Mouse (Mus musculus): ENCODE measurements around the gene Kcnj11. TPM values are rescaled to one million over a fixed set of nuclear protein-coding genes. Genes with fewer than 3 reads are reported as not detected.

Gene Kcnj11
- polyA plus RNA-seq, 1 experiment from 2014 or later, result 2.8 TPM

DNA sequence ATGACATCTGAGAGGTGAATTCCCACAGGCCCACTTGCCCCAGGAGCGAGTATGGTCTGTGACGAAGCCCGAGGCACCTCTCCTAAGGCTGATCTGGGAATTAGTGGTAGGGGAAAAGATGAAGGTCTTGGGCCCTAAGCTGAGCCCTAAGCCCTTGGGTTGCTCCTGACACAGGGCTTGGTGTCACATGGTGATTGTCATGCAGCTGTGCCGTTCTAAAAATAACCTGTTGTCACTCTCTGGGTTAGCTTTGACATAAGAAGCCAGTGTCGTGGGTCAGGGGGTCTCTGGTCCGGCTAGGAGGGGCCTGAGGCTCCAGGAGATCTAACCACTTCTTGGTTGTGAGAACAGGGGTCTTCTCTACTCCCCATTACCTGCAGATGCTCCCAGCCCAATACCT lies 11.4 kb upstream of the Kcnj11 start:
- Histone ChIP-seq H3K27ac (ENCODE audit: low read length) (no peak overlapping the region), H3K27me3 (ENCODE audit: control insufficient read depth, insufficient read depth, low read depth, low read length) (no peaks in the 10 kb centered on the region; the same call in 1 of the 2 replicates), H3K36me3 (ENCODE audit: control insufficient read depth, insufficient read depth, low read length) (no peaks in the 10 kb centered on the region), H3K4me2 (ENCODE audit: low read length) (no peak overlapping the region), H3K9me3 (replicated peaks; ENCODE audit: control insufficient read depth, low read length, poor library complexity, severe bottlenecking) (no peaks in the 10 kb centered on the region), H3K4me3 (ENCODE audit: low read depth, low read length) (no peak overlapping the region), H3K9ac (ENCODE audit: low read depth, low read length) (no peak overlapping the region), H3K4me1 (ENCODE audit: control insufficient read depth, insufficient read depth, low read length) (peaks cover 9% of the 10 kb centered on the region)
- WGBS, result 78% methylated on average over 6 of the region's 6 CpGs
- no peak for ATAC-seq

DNA sequence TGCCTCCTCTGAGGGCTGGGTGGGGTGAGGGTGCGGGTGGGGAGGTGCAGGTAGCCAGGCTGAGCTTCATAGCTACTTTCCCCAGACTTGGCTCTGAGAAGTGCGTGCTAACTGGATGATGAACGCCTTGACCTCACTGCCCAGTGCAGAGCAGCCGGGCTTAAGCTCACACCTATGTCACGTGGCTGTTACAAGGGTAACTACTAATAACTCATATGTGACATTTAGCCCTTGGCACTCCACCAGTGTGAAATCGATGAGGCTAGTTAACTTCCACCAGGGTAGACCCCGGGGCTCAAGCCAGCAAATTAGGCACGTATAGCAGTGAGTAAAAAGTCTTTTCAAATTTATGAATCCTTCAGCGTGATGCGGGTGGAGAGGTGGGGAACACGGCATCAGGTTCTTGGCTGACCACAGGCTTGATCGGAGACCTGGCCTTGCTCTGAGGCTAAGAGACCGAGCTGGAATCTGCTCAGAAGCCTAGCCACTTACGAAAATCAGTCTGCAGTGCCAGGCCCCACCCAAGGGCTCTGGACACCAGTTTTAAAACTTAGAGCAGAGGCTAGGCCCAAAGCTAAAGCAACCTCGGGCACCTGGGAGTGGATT lies 10.8 kb upstream of the Kcnj11 start:
- Histone ChIP-seq H3K27ac (ENCODE audit: low read length) (no peak overlapping the region), H3K27me3 (ENCODE audit: control insufficient read depth, insufficient read depth, low read depth, low read length) (no peaks in the 10 kb centered on the region; the same call in 1 of the 2 replicates), H3K9me3 (replicated peaks; ENCODE audit: control insufficient read depth, low read length, poor library complexity, severe bottlenecking) (no peaks in the 10 kb centered on the region), H3K4me3 (ENCODE audit: low read depth, low read length) (no peak overlapping the region), H3K4me2 (ENCODE audit: low read length) (no peak overlapping the region), H3K4me1 (ENCODE audit: control insufficient read depth, insufficient read depth, low read length) (peaks cover 7% of the 10 kb centered on the region), H3K9ac (ENCODE audit: low read depth, low read length) (no peak overlapping the region), H3K36me3 (ENCODE audit: control insufficient read depth, insufficient read depth, low read length) (no peaks in the 10 kb centered on the region)
- 88% methylated on average over 15 of the region's 15 CpGs for whole genome bisulfite sequencing
- no peak for ATAC-seq

DNA sequence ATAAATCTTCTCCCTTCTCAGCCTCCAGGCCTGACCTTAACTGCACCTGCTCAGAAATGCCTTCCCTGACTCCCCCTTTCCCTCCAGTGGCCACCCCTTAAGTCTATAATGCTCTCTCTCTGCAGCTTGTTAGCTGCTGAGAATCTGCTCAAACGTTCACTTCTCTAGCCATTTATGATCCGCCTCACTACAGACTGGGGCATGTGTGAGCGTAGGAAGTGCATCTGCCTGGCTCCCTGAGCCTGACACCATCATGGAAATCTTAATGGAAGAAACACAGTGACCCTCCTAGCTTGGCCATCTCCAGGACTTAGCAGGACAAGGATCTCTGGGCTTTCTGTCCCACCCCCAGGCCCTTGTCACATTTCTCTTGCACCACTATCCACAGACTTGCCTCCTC lies 9.5 kb upstream of the Kcnj11 start:
- ATAC-seq, result no peak
- Histone ChIP-seq H3K9ac (ENCODE audit: low read depth, low read length) (no peak overlapping the region), H3K36me3 (ENCODE audit: control insufficient read depth, insufficient read depth, low read length) (no peaks in the 10 kb centered on the region), H3K27me3 (ENCODE audit: control insufficient read depth, insufficient read depth, low read depth, low read length) (no peaks in the 10 kb centered on the region; the same call in 1 of the 2 replicates), H3K4me1 (ENCODE audit: control insufficient read depth, insufficient read depth, low read length) (peaks cover 7% of the 10 kb centered on the region), H3K4me2 (ENCODE audit: low read length) (no peak overlapping the region), H3K27ac (ENCODE audit: low read length) (no peak overlapping the region), H3K9me3 (replicated peaks; ENCODE audit: control insufficient read depth, low read length, poor library complexity, severe bottlenecking) (no peaks in the 10 kb centered on the region), H3K4me3 (ENCODE audit: low read depth, low read length) (no peak overlapping the region)
- WGBS, result 60% methylated on average over 3 of the region's 3 CpGs

DNA sequence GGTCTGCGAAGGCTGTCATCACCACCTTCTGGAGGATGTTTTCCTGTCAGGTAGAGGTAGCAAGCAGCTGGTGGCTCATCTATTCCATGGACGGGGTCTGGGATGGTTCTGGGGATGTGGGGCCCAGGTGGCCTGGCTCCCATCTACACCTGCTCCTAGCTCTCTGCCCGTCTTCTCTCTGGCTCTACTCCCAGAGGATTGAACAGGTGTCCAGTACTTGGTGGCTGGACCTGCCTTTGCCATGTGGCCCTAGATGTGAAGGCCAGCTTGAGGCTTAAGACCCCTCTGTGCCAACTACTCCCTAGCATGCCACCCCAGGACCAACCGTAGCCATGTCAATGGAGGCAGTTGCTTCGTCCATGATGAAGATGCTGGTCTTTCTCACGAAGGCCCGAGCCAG lies 4.9 kb upstream of the Kcnj11 start:
- H3K4me1 ChIP-seq (ENCODE audit: control insufficient read depth, insufficient read depth, low read length), result 0 out of 2 replicates have a peak, but pooled peaks cover 2% of the 10 kb centered on the region

DNA sequence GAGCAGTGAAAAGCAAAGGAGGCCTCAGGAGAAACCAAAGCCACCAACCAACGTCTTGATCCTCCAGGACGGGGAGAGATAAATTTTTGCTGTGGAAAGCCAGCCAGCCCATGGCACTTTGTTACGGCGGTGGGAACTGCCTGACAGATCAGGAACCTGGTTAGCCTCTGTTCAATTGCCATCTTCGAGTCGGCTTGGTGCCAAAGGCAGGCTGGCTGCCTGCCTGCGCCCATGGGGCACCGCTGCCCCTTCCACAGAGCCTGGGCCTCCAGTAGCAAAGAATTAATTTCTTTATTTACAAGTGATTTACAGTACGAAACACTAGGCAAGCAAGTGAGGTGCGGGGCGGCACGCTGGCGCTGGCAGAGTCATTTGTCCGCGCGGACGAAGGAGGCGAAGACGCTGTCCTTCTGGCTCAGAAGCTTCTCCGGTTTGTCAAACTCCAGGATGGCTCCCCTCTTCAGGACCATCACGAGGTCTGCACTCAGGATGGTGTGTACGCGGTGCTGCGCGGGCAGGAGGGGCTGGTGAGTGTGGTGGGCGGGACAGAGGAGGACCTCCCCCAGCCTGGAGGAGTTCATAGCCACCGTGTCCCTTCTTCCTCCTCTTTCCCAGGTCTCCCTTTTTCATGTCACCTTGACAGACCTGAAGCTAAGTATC lies 3.8 kb upstream of the Kcnj11 start:
- Histone ChIP-seq H3K9ac (ENCODE audit: low read depth, low read length) (no peak overlapping the region), H3K4me1 (ENCODE audit: control insufficient read depth, insufficient read depth, low read length) (peaks cover 7% of the 10 kb centered on the region; the same call in 1 of the 2 replicates), H3K36me3 (ENCODE audit: control insufficient read depth, insufficient read depth, low read length) (no peaks in the 10 kb centered on the region), H3K9me3 (replicated peaks; ENCODE audit: control insufficient read depth, low read length, poor library complexity, severe bottlenecking) (no peaks in the 10 kb centered on the region), H3K27me3 (ENCODE audit: control insufficient read depth, insufficient read depth, low read depth, low read length) (no peaks in the 10 kb centered on the region; the same call in 1 of the 2 replicates), H3K27ac (ENCODE audit: low read length) (peak overlapping the region; percentile 3; the same call in 1 of the 2 replicates), H3K4me2 (ENCODE audit: low read length) (no peak overlapping the region), H3K4me3 (ENCODE audit: low read depth, low read length) (no peak overlapping the region)
- 75% methylated on average over 27 of the region's 27 CpGs for WGBS
- ATAC-seq, result no peak

More for the DNA sequence above, 4.9 kb upstream of the Kcnj11 start:
- Histone ChIP-seq H3K27me3 (ENCODE audit: control insufficient read depth, insufficient read depth, low read depth, low read length) (no peaks in the 10 kb centered on the region; the same call in 1 of the 2 replicates), H3K4me3 (ENCODE audit: low read depth, low read length) (no peak overlapping the region), H3K4me2 (ENCODE audit: low read length) (no peak overlapping the region), H3K36me3 (ENCODE audit: control insufficient read depth, insufficient read depth, low read length) (no peaks in the 10 kb centered on the region), H3K9me3 (replicated peaks; ENCODE audit: control insufficient read depth, low read length, poor library complexity, severe bottlenecking) (no peaks in the 10 kb centered on the region), H3K9ac (ENCODE audit: low read depth, low read length) (no peak overlapping the region), H3K27ac (ENCODE audit: low read length) (no peak overlapping the region)
- ATAC-seq, result no peak
- WGBS, result 92% methylated on average over 7 of the region's 7 CpGs

DNA sequence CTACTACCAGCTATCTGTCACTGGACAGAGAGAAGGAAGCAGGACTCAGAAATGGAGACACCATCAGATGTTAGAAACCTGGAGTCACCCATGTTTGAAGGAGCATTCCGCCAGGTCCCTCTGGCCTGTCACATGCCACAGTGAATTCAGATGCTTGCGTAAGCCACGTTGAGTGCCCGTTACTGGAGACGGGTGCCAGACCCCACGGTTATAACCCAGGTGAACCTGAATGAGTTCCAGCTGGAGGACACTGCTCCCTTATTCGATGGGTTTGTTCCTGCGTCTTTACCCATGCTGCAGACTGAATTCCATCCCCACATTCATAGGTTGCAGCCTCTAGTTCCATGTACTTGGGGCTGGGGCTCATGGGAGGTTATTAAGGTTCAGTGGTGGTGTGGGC lies 3.2 kb upstream of the Kcnj11 start:
- no peaks in the 10 kb centered on the region for H3K36me3 ChIP-seq (ENCODE audit: control insufficient read depth, insufficient read depth, low read length)
- no peak overlapping the region for H3K9ac ChIP-seq (ENCODE audit: low read depth, low read length)
- ATAC-seq, result no peak
- H3K4me1 ChIP-seq (ENCODE audit: control insufficient read depth, insufficient read depth, low read length), result peaks cover 7% of the 10 kb centered on the region; the same call in 1 of the 2 replicates
- H3K4me3 ChIP-seq (ENCODE audit: low read depth, low read length), result no peak overlapping the region
- H3K27ac ChIP-seq (ENCODE audit: low read length), result 0 out of 2 replicates have a peak overlapping the region, but pooled peaks have one; percentile 3
- H3K4me2 ChIP-seq (ENCODE audit: low read length), result no peak overlapping the region
- no peaks in the 10 kb centered on the region; the same call in 1 of the 2 replicates for H3K27me3 ChIP-seq (ENCODE audit: control insufficient read depth, insufficient read depth, low read depth, low read length)
- WGBS, result 88% methylated on average over 8 of the region's 8 CpGs
- no peaks in the 10 kb centered on the region for H3K9me3 ChIP-seq (replicated peaks; ENCODE audit: control insufficient read depth, low read length, poor library complexity, severe bottlenecking)

DNA sequence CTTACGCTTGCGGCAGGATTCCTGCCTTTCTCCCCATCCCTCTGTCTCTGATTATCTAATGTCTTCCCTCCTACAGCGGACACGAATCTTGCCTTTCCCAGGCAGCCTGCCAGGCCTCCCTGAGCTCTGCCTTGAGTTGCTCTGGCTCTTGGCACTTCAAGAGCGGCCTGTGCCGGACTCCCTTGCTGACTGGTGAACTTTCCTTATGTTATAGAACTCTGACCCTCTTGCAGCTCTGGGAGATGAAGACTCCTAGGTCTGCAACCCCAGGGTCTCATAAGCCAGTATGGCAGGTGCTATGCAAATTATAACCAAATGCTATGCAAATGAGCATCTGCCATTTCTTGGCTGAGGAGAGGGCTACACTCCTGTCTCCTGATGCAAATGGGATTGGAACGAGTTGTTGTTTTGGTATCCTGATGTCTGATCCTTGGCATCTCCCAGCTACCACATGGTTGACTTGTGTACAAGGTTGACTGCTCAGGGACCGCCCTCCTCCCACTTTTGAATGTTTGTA lies 2.6 kb upstream of the Kcnj11 start:
- Histone ChIP-seq H3K27ac (ENCODE audit: low read length) (peak overlapping the region; percentile 24; the same call in 1 of the 2 replicates), H3K27me3 (ENCODE audit: control insufficient read depth, insufficient read depth, low read depth, low read length) (no peaks in the 10 kb centered on the region), H3K9ac (ENCODE audit: low read depth, low read length) (no peak overlapping the region), H3K36me3 (ENCODE audit: control insufficient read depth, insufficient read depth, low read length) (no peaks in the 10 kb centered on the region), H3K4me3 (ENCODE audit: low read depth, low read length) (no peak overlapping the region), H3K4me2 (ENCODE audit: low read length) (no peak overlapping the region), H3K9me3 (replicated peaks; ENCODE audit: control insufficient read depth, low read length, poor library complexity, severe bottlenecking) (no peaks in the 10 kb centered on the region), H3K4me1 (ENCODE audit: control insufficient read depth, insufficient read depth, low read length) (peaks cover 7% of the 10 kb centered on the region; the same call in 1 of the 2 replicates)
- ATAC-seq, result no peak
- 66% methylated on average over 8 of the region's 8 CpGs for WGBS

DNA sequence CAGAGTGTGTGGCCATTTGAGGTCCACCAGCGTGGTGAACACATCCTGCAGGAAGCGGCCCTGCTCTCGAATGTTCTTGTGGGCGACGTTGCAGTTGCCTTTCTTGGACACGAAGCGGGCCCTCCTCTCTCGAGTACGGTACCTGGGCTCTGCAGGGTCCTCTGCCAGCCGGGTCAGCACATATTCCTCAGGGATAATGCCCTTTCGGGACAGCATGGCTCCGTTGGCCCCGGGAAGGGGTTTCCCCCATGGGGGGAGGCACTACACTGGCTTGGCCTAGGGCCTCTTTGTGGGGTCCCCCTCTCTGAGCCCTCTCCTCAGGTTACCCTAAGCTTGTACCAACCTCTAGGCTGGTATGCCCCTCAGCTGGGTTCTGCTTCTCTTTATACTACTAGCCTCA lies 882 bp downstream of the Kcnj11 start:
- H3K4me2 ChIP-seq (ENCODE audit: low read length), result peak overlapping the region; percentile 69
- H3K27ac ChIP-seq (ENCODE audit: low read length), result no peak overlapping the region
- ATAC-seq, result no peak
- H3K27me3 ChIP-seq (ENCODE audit: control insufficient read depth, insufficient read depth, low read depth, low read length), result peaks cover 11% of the 10 kb centered on the region
- peak overlapping the region; percentile 73 for H3K4me3 ChIP-seq (ENCODE audit: low read depth, low read length)
- no peaks in the 10 kb centered on the region for H3K36me3 ChIP-seq (ENCODE audit: control insufficient read depth, insufficient read depth, low read length)
- 85% methylated on average over 13 of the region's 13 CpGs for WGBS
- peak overlapping the region; percentile 86 for H3K9ac ChIP-seq (ENCODE audit: low read depth, low read length)
- H3K4me1 ChIP-seq (ENCODE audit: control insufficient read depth, insufficient read depth, low read length), result peaks cover 10% of the 10 kb centered on the region
- H3K9me3 ChIP-seq (replicated peaks; ENCODE audit: control insufficient read depth, low read length, poor library complexity, severe bottlenecking), result no peaks in the 10 kb centered on the region

DNA sequence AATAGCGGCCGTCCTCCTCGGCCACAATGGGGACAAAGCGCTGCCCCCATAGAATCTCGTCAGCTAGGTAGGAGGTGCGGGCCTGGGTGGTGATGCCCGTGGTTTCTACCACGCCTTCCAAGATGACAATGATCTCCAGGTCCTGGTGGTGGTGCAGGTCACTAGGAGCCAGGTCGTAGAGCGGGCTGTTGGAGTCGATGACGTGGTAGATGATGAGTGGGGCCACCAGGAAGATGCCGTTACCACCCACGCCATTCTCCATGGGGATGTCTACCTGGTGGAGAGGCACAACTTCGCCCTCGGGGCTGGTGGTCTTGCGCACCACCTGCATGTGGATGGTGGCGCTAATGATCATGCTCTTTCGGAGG lies 1.7 kb downstream of the Kcnj11 start:
- Histone ChIP-seq H3K36me3 (ENCODE audit: control insufficient read depth, insufficient read depth, low read length) (no peaks in the 10 kb centered on the region), H3K9me3 (replicated peaks; ENCODE audit: control insufficient read depth, low read length, poor library complexity, severe bottlenecking) (no peaks in the 10 kb centered on the region), H3K4me1 (ENCODE audit: control insufficient read depth, insufficient read depth, low read length) (peaks cover 10% of the 10 kb centered on the region), H3K4me2 (ENCODE audit: low read length) (no peak overlapping the region), H3K4me3 (ENCODE audit: low read depth, low read length) (no peak overlapping the region), H3K27me3 (ENCODE audit: control insufficient read depth, insufficient read depth, low read depth, low read length) (peaks cover 11% of the 10 kb centered on the region), H3K9ac (ENCODE audit: low read depth, low read length) (no peak overlapping the region), H3K27ac (ENCODE audit: low read length) (no peak overlapping the region)
- 95% methylated on average over 19 of the region's 19 CpGs for WGBS
- ATAC-seq, result no peak
